Mouse (Mus musculus): ENCODE data around the gene Ckm.

Gene Ckm

GRCm38 (mm10) chr7:19404476-19404875 lies at the start of gene Ckm:
TSS of gene Ckm (plus strand) at chr7:19404776.
- in situ Hi-C loops (cut with MboI; ENCODE audit: low sequenced_read_pairs) = no loop called here

DNA sequence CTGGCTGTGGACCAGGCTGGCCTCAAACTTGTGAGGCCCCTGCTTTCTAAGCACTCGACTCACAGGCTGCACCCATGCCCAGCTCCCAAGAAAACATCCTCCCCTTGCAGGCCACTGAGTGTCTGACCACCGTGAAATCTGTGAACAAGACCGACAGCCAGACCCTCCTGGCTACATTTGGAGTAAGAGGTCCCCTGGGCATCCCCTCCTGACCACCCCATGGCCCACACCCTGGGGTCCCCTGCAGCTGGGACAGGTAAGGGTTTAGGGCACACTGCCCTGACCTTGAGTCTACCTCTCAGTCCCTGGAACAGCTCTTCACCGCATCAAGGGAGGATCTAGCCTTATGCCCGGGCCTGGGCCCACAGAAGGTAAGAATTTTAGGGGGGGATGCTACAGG lies 49.6 kb upstream of the Ckm start:
- in situ Hi-C loops (cut with MboI; ENCODE audit: low sequenced_read_pairs) = no loop called here

DNA sequence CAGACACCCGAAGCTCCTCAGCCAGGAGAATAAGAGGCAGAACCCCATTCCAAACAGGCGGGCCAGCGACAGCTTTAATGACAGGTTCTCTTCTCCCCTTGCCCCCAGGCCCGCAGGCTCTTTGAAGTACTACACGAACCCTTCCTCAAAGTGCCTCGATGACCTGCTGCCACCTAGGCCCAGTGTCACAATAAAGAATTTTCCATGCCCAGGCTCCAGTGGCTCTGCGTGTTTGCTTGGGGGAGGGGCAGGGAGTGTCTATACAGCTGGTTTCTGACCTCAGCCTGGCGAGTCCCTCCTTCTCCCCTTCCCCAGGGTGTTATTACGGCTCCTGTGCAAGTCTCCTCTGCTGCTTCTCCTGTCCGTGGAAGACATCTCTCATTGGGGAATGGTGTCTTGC lies 48.3 kb upstream of the Ckm start:
- in situ Hi-C loops (cut with MboI; ENCODE audit: low sequenced_read_pairs) = no loop called here

- in situ Hi-C loops (cut with MboI; ENCODE audit: low sequenced_read_pairs) = no loop called here
These were observed 46.9 kb upstream of the Ckm start for GRCm38 (mm10) chr7:19357381-19358375.

DNA sequence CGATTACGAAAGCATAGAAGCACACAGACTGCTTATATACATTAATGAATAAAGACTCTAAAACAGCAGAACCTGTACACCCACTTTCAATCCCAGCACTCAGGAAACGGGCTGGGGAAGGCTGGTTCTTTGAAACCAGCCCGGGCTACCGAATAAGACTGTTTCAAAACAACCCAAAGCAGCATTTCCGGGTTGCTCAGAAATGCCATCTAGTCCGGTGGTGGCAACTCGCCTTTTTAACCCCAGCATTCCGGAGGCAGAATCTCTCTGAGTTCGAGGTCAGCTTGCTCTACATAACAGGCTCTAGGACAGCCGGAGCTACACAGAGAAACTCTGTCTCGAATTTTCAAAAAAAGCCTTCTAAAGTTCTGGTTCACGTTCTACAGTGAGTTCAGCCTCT lies 45.9 kb upstream of the Ckm start:
- in situ Hi-C loops (cut with MboI; ENCODE audit: low sequenced_read_pairs) = no loop called here

DNA sequence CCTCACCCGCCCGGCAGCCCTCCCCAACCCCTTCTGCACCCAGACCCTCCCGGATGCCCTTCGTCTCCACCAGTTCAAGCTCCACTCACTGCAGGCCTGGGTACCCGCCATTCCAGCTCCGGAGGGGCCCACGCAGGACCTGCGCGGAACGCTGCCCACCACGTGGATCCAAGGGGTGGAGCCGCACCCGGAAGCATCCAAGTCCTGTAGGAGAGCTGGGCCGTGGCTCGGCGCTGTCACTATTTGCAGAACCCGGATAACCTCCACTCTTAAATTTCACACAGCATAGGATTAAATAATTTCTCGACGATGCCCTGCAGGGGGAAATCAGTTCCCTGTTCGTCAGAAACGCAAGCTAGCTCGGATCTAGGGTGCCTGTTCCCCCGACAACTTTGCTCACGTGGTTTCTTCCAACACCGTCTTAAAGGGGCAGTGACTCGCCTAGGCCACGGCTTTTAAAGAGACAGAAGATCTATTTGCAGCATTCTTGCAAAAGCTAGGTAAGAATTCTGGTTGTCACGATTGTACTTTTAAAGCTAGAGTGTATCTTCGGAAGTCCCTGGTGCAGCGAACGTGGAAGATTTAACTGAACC lies 45.2 kb upstream of the Ckm start, which contains the start of the genes Cd3eap and Ppp1r13l:
Cd3eap (minus strand) TSS at position 185 of the 593 bp plus-strand sequence.
Ppp1r13l (plus strand) TSS at position 451 of the 593 bp plus-strand sequence.
- in situ Hi-C loops (cut with MboI; ENCODE audit: low sequenced_read_pairs) = no loop called here

GRCm38 (mm10) chr7:19359892-19360641 lies 44.5 kb upstream of the Ckm start:
- in situ Hi-C loops (cut with MboI; ENCODE audit: low sequenced_read_pairs) = no loop called here

DNA sequence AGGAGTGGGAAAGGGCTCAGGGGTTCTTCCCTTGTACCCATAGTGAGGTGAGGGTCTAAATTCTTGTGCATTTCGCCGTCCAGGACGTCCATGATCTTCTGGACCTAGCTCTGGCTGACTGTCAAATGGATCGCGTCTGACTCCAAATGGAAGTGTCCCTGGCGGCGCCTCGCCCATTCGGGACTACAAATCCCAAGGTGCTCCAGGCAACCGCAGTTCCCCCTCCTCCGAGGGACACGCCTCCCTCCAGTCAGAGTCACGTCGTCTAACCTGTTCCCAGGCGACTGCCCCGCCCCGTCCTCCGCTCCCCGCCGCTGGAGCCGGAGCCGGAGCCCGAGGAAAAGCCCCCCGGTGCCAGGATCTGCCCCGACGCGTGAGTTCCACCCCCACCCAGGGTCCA lies 43.6 kb upstream of the Ckm start:
- in situ Hi-C loops (cut with MboI; ENCODE audit: low sequenced_read_pairs) = no loop called here

- in situ Hi-C loops (cut with MboI; ENCODE audit: low sequenced_read_pairs) = no loop called here
These were observed 42.9 kb upstream of the Ckm start for GRCm38 (mm10) chr7:19361720-19362119.

GRCm38 (mm10) chr7:19362276-19362675 lies 42.3 kb upstream of the Ckm start:
- in situ Hi-C loops (cut with MboI; ENCODE audit: low sequenced_read_pairs) = no loop called here

DNA sequence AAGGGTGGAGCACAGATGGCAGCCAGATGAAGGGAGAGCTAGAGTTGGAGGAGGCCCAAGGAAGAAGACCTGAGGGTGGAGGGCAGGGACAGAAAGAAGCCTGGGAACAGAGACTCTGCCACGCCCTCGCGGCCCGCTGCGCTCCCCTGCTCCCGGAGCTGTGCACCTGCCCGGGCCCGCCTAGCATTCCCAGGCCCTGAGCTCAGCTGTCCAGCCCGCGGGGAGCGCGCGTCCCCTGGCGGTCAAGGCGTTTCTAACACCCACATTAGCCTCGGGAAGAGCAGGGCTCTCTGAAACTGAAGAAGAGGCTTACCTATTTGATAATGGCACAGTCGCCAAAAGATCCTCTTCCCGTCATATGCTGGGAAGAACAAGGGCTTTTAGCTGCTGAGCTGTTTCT lies 40.7 kb upstream of the Ckm start:
- in situ Hi-C loops (cut with MboI; ENCODE audit: low sequenced_read_pairs) = no loop called here

DNA sequence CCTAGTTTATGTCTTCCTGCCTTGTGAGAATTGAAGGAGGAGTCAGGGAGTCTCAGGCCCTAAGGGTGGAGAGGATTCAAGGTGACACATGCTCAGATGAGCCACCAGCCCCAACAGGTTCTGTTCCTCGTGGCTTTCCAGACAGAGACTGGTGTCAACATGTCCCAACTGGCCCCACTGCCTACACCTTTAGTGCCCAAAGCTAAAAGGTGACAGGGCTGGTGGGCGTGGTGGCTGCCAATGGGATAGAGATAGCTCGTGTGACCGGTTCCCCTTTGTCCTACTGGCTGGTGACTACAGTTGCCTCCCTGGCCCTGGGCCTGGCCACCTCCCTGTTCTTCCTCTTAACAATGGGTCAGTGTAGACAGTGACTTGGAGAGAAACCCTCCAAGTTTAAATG lies 39.2 kb upstream of the Ckm start:
- in situ Hi-C loops (cut with MboI; ENCODE audit: low sequenced_read_pairs) = no loop called here

GRCm38 (mm10) chr7:19368380-19368779 lies 36.2 kb upstream of the Ckm start:
- in situ Hi-C loops (cut with MboI; ENCODE audit: low sequenced_read_pairs) = no loop called here

GRCm38 (mm10) chr7:19369823-19370425 lies 34.7 kb upstream of the Ckm start:
- in situ Hi-C loops (cut with MboI; ENCODE audit: low sequenced_read_pairs) = no loop called here

GRCm38 (mm10) chr7:19373367-19373766 lies 31.2 kb upstream of the Ckm start:
- in situ Hi-C loops (cut with MboI; ENCODE audit: low sequenced_read_pairs) = no loop called here

DNA sequence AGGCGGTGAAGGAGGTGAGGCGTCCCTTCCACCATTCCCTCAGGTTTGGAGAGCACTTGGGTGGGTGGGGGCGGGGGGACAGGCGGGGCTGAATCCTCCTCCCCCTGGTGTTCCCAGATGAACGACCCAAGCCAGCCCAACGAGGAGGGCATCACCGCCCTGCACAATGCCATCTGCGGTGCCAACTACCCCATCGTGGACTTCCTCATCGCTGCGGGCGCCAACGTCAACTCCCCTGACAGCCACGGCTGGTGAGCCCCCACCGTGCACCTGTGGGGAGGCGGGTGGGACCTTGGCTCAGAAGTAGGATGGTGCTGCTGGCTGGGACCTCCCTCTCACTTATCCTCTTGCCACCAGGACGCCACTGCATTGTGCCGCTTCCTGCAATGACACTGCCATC lies 29.2 kb upstream of the Ckm start:
- in situ Hi-C loops (cut with MboI; ENCODE audit: low sequenced_read_pairs) = no loop called here

DNA sequence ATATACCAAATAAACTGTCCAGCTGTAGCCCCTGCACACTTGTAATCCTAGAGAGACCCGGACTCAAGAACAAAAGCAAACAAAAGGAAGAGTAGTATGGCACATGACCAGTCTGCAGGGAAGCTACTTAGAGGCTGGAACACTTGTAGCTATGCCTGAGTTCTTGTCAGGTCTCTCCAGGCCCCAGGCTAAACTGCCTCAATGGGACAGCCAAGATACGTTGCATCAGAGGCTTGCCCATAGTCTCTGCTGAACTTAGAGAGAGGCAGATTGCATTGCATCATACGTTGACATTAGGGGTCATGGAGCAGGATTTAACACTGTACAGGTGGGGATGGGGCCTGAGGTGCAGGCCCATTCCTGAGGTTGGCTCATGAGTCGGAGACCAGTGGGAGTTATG lies 28.6 kb upstream of the Ckm start:
- in situ Hi-C loops (cut with MboI; ENCODE audit: low sequenced_read_pairs) = no loop called here

DNA sequence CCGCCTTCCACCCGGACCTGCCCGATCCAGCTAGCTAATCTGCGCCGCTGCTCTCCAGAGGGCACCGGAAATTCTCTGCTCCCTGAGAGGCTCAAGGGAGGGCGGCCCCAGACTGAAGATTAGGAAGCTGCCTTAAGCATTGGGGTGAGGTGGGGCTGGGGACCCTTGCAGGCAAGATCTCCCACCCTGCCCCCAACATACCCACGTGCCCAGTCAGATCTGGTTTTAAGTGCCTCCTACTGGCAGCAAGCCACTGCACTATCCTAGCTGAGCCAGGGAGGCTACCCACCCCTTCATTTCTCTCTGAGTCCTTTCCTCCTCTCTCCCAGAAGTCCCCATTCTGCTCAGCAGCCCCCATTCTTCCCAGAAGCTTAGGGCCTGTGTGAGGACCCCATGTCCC lies 26.5 kb upstream of the Ckm start:
- in situ Hi-C loops (cut with MboI; ENCODE audit: low sequenced_read_pairs) = no loop called here

DNA sequence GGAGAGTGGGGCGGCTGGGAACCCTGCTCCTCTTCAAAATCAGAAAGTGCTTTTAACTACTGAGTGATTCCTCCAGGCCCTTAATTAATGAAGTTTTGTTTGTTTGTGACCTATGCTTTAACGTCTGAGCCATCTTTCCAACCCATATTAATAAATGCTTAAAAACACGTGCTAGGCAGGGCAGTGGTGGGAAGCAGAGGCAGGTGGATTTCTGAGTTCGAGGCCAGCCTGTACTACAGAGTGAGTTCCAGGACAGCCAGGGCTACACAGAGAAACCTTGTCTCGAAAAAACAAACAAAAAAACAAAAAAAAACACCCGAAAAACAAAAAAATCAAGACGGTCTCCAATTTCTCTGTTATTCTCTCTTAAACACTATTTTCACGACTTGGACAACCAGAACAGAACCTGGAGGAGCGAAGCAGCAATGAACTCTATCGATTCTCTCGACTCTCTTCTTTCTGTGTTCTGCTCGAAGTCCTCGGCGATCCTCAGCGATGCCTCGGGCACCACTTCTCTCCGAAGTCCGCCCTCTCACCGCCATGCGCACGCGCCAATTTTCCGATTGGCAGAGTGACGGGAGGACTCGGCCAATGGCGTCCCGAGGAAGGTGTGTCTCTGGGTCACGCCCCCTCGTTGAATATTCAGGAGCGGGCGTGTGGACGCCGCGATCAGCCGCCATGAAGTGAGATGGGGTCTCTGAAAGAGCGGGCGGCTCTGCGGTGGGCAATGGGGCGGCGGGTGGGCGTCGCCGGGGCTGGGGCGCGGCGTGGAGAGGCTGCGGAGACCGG lies 23.0 kb upstream of the Ckm start, which contains the start of gene Ercc2:
Ercc2 (plus strand) TSS at position 634 of the 789 bp plus-strand sequence.
- in situ Hi-C loops (cut with MboI; ENCODE audit: low sequenced_read_pairs) = no loop called here

DNA sequence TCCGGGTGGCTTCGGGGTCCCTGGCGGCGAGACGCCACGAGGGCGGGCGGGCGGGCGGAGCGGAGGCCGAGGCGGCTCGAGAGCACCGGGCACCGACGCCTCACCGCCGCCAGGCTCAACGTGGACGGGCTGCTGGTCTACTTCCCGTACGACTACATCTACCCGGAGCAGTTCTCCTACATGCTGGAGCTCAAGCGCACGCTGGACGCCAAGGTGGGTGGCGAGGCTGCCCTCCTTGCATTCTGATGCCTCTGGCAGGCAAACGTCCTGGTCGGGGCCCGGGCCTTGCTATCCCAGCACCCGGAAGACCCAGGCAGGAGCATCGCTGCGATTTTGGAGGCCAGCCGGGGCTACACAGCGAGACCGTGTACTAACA lies 22.4 kb upstream of the Ckm start:
- in situ Hi-C loops (cut with MboI; ENCODE audit: low sequenced_read_pairs) = no loop called here

Data from CH12F3 (cell line).